Mouse (Mus musculus): ENCODE measurements around the gene Pdp2.

Gene Pdp2

GRCm38 (mm10) chr8:104597656-104598055, 6.4 kb downstream of the Pdp2 start:
- DNase-seq = peak in 1 of 2 experiments; percentile 3

GRCm38 (mm10) chr8:104598496-104598895, 7.2 kb downstream of the Pdp2 start:
- no peak for DNase-seq

- peak in 1 of 2 experiments; percentile 2 for DNase-seq
These were observed 10.1 kb downstream of the Pdp2 start for GRCm38 (mm10) chr8:104601386-104601785.

- no peak for DNase-seq
These were observed 10.7 kb downstream of the Pdp2 start for GRCm38 (mm10) chr8:104601941-104602371.

GRCm38 (mm10) chr8:104602468-104603244, 11.4 kb downstream of the Pdp2 start:
- peak; percentile 81 to 86 for DNase-seq

GRCm38 (mm10) chr8:104603245-104603593, 12.0 kb downstream of the Pdp2 start:
- DNase-seq = no peak

GRCm38 (mm10) chr8:104606329-104606728, 15.1 kb downstream of the Pdp2 start:
- DNase-seq = no peak

GRCm38 (mm10) chr8:104607944-104608343, 16.7 kb downstream of the Pdp2 start:
- no peak for DNase-seq

GRCm38 (mm10) chr8:104609222-104609621, 18.0 kb downstream of the Pdp2 start:
- DNase-seq = no peak

- DNase-seq = no peak
These were observed 19.0 kb downstream of the Pdp2 start for GRCm38 (mm10) chr8:104610185-104610766.

- no peak for DNase-seq
These were observed 20.4 kb downstream of the Pdp2 start for GRCm38 (mm10) chr8:104611613-104612012.

GRCm38 (mm10) chr8:104613119-104613518, 21.9 kb downstream of the Pdp2 start:
- no peak for DNase-seq

GRCm38 (mm10) chr8:104620765-104621164, 29.5 kb downstream of the Pdp2 start:
- DNase-seq = no peak

GRCm38 (mm10) chr8:104624161-104624560, 32.9 kb downstream of the Pdp2 start, which contains the start of gene Cdh16:
TSS of gene Cdh16 (minus strand) at chr8:104624396.
- peak; percentile 70 to 76 for DNase-seq

- DNase-seq = no peak
These were observed 36.0 kb downstream of the Pdp2 start for GRCm38 (mm10) chr8:104627065-104627740.

GRCm38 (mm10) chr8:104628402-104628801, 37.2 kb downstream of the Pdp2 start:
- no peak for DNase-seq

GRCm38 (mm10) chr8:104629306-104630110, 38.3 kb downstream of the Pdp2 start:
- peak in 1 of 2 experiments; percentile 7 for DNase-seq

- DNase-seq = no peak
These were observed 38.8 kb downstream of the Pdp2 start for GRCm38 (mm10) chr8:104630111-104630479.

- peak in 1 of 2 experiments; percentile 18 for DNase-seq
These were observed 39.3 kb downstream of the Pdp2 start for GRCm38 (mm10) chr8:104630574-104630973.

- DNase-seq = peak; percentile 61 to 69
These were observed 39.9 kb downstream of the Pdp2 start, which contains the start of gene Rrad for GRCm38 (mm10) chr8:104630981-104631663. TSS of gene Rrad (minus strand) at chr8:104631327.

- peak in 1 of 2 experiments; percentile 3 for DNase-seq
These were observed 40.7 kb downstream of the Pdp2 start for GRCm38 (mm10) chr8:104631975-104632374.

GRCm38 (mm10) chr8:104632486-104632885, 41.2 kb downstream of the Pdp2 start:
- DNase-seq = peak in 1 of 2 experiments; percentile 2

Measured in lung, adult 18-20 months (tissue).